Mouse (Mus musculus): ENCODE measurements at regions not wholly inside any gene's neighbourhood (a gene's known extent, or its start where the extent isn't known, plus 50 kb on each side); places are given as distances from the start of the nearest gene placed in this dataset.

- TF ChIP-seq CTCF (IDR thresholded peaks at IDR 0.05; ENCODE audit: borderline replicate concordance, control insufficient read depth, extremely low read depth, insufficient read depth, low read length, poor library complexity) (no peak), POLR2A (IDR thresholded peaks at IDR 0.05; ENCODE audit: control insufficient read depth, extremely low read depth, insufficient read depth, low read length, poor library complexity) (no peak)
These were observed 246.0 kb downstream of the Hace1 start for GRCm38 (mm10) chr10:45823612-45824011.
